Mouse (Mus musculus) E14TG2a.4 (cell line): ENCODE results near the gene Cd200r3.

ENCODE experiments used
- CTCF ChIP-seq: conservative IDR thresholded peaks from 2 replicates; pipeline ENCODE4 v1.5.1; 2014; ENCODE audit warnings: low read length
- NANOG ChIP-seq: IDR thresholded peaks from 2 replicates; pipeline ENCODE4 v1.6.1; 2014; ENCODE audit warnings: borderline replicate concordance, low read length, mixed read lengths

DNA sequence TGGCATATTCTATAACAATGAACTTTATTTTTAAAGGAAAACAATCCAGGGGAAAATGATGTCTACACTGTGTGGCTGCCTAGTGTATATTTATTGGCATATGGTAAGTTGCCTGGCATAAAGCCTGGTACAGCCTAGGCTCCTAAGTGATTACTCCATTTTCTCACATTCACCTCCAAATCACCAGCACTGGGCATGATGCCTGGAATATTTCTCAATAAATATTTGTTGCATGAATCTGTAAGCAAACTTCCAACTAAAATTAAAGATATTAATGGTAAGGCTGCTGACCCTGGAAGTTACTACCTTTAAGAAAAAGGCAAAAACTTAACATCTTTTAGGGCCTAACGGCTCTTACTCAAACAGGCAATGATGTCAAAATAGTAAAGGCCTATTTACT, 72.1 kb downstream of the Cd200r3 start:
- TF ChIP-seq CTCF: no peak
- no peak for TF ChIP-seq NANOG
